Mouse (Mus musculus): Measurements from ENCODE around the gene Ddx27. TPM values are rescaled to one million over a fixed set of nuclear protein-coding genes. Genes with fewer than 3 reads are reported as not detected.

The Ddx27 gene
- polyA plus RNA-seq, 1 experiment from 2014 or later = 24.2 TPM

DNA sequence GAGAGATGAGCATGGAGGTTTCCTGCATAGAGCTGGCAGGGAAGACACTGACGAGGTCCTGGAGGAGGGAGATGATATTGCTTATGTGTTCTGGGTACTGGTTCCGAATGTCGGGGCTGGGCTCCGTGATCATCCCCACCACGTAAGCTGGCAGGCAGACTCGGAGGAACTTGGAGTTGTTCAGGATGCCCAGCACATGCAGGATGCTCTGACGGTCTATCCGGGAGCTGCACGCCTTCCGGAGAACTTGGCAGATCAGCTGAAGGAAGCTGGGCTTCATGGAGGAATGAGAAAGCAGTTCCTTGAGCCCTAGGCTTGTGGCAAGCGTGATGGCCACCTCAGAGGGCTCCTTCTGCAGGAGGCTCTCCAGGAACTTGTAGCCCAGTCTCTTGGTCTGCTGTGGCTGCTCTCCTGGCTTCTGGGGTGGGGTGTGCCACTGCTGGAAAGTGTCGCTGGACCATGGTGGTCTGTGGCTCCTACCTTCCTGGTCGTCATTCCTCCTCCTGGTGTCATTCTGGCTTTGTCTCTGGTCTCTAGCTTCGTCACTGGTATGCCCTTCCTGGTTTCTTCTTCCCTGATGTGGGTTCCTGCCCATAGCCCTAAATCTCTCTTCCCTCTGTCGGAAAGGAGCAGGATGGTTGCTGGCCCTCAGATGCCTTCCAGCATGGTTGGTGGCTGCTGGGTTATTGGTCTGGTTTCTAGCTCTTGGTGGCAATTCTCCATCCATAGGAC, 41.4 kb downstream of the Ddx27 start:
- Histone ChIP-seq H3K9ac (no peak overlapping the region), H3K27ac (no peak overlapping the region), H3K4me1 (replicated peaks) (peaks cover 32% of the 10 kb centered on the region), H3K4me3 (no peak overlapping the region), H3K4me2 (no peak overlapping the region), H3K27me3 (no peaks in the 10 kb centered on the region), H3K36me3 (peaks cover 47% of the 10 kb centered on the region), H3K9me3 (replicated peaks) (no peaks in the 10 kb centered on the region)
- ATAC-seq (replicated peaks; ENCODE audit: insufficient number of reproducible peaks, insufficient read depth, low FRiP score, low read depth) = no peak
- WGBS = 92% methylated on average over 15 of the region's 15 CpGs

DNA sequence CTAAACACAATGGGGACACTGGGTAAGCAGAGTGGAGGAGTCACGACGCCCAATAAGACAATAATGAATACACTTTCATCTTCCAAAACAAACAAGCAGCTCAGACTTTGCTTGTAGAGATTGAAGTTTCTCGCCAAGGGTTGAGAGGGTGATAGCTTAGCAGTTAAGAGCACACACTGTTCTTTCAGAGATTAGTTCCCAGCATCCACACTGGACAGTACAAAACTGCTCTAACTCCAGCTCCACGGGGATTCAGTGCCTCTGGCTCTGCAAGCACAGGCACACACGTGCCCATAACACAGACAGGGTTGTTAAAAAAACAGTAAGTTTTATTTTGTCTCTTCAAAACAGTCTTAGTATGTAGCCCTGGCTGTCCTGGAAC, 41.9 kb downstream of the Ddx27 start:
- Histone ChIP-seq H3K36me3 (peaks cover 44% of the 10 kb centered on the region), H3K9me3 (replicated peaks) (no peaks in the 10 kb centered on the region), H3K4me1 (replicated peaks) (peaks cover 38% of the 10 kb centered on the region), H3K4me2 (no peak overlapping the region), H3K27ac (no peak overlapping the region), H3K27me3 (no peaks in the 10 kb centered on the region), H3K9ac (no peak overlapping the region), H3K4me3 (no peak overlapping the region)
- no peak for ATAC-seq (replicated peaks; ENCODE audit: insufficient number of reproducible peaks, insufficient read depth, low FRiP score, low read depth)
- WGBS = 74% methylated on average over 5 of the region's 5 CpGs

DNA sequence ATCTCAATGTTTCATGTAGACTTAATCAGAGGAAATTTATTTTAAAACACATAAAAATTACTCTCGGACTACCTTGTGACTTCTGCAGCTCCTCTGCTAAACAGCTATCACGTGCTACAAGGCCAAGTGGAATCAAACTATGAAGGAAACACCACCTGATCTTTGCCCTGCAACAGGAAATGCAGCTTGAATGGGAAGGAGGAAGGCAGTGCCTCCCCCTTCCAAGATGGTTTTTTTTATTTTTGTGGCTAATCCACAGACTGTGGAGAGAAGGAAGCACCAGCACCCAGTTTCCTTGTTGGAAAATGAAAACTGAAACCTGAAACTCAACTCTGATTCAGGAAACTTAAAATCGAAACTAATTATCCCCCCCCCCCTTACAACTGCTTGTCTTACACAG, 43.2 kb downstream of the Ddx27 start:
- Histone ChIP-seq H3K27ac (peak overlapping the region; percentile 37), H3K9ac (no peak overlapping the region), H3K9me3 (replicated peaks) (no peaks in the 10 kb centered on the region), H3K27me3 (no peaks in the 10 kb centered on the region), H3K36me3 (peaks cover 44% of the 10 kb centered on the region), H3K4me3 (no peak overlapping the region), H3K4me2 (no peak overlapping the region), H3K4me1 (replicated peaks) (peaks cover 38% of the 10 kb centered on the region)
- ATAC-seq (replicated peaks; ENCODE audit: insufficient number of reproducible peaks, insufficient read depth, low FRiP score, low read depth) = no peak
- 60% methylated on average over 3 of the region's 3 CpGs for WGBS

DNA sequence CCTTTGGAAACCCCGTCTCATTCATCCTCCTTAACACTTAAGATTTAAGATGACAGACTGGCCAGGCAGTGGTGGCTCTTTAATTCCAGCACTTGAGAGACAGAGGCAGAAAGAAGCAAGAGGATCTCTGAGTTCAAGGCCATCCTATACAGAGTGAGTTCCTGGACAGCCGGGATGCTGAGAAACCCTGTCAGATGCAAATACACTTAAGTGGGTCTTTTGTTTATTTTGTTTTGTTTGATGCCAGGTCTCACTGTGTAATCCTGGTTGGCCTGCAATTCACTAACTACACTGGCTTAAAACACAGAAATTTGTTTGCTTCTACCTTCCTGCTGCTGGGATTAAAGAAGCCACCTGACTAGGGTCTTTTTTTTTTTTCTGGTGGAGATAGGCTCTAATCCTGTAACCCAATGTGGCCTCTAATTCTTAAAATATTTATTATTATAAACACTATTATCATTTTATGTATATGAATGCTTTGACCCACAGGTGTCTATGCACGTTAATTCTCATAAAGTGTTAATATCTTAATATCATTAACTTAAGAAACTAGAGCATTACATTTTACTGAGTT, 43.9 kb downstream of the Ddx27 start:
- H3K4me2 ChIP-seq = no peak overlapping the region
- peaks cover 44% of the 10 kb centered on the region for H3K36me3 ChIP-seq
- H3K4me3 ChIP-seq = no peak overlapping the region
- no peaks in the 10 kb centered on the region for H3K27me3 ChIP-seq
- no peak for ATAC-seq (replicated peaks; ENCODE audit: insufficient number of reproducible peaks, insufficient read depth, low FRiP score, low read depth)
- 0 out of 2 replicates have a peak overlapping the region, but pooled peaks have one; percentile 21 for H3K9ac ChIP-seq
- 67% methylated on average over 3 of the region's 3 CpGs for WGBS
- H3K9me3 ChIP-seq (replicated peaks) = no peaks in the 10 kb centered on the region
- H3K27ac ChIP-seq = peak overlapping the region; percentile 37
- H3K4me1 ChIP-seq (replicated peaks) = peaks cover 32% of the 10 kb centered on the region

DNA sequence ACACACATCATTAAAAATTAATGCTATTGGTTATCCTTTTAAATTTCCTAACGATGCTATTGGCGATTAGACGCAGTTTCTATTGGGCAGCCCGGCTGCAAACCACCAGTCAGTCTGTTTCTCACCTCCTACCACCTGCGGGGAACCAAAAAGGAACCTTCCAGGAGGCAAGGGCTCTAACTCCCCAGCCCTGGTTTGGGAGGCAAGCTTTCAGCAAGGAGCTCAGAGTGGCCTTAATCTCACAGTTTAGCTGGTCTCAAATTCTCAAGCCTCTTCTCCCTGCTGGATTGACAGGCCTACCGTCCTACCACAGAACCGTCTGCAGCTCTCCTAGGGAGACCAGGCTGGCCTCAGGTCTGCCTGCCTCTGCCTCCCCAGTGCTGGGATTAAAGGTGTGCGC, 44.5 kb downstream of the Ddx27 start:
- peaks cover 43% of the 10 kb centered on the region for H3K36me3 ChIP-seq
- no peak overlapping the region for H3K4me3 ChIP-seq
- H3K27ac ChIP-seq = no peak overlapping the region
- WGBS = 61% methylated on average over 8 of the region's 8 CpGs
- H3K9me3 ChIP-seq (replicated peaks) = no peaks in the 10 kb centered on the region
- H3K4me2 ChIP-seq = no peak overlapping the region
- H3K9ac ChIP-seq = no peak overlapping the region
- H3K4me1 ChIP-seq (replicated peaks) = peaks cover 31% of the 10 kb centered on the region
- no peak for ATAC-seq (replicated peaks; ENCODE audit: insufficient number of reproducible peaks, insufficient read depth, low FRiP score, low read depth)
- no peaks in the 10 kb centered on the region for H3K27me3 ChIP-seq

DNA sequence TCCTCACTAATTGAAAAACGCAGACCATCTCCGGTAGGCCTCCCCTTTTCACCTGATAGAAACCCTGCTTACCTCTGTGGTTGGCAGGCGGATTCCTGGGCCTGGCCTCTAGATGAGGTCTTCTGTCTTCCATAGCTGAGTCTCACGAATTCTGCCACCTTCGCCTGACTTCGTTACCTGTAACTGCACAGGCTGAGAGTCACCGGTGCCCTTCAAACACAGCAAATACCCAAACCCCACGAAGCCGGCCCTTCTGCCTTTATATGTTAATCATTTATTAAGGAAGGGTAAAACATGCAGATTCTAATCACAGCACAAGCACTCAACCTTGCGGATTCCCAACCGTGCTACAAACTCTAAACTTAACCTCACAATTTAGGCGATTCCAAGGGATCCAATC, 45.0 kb downstream of the Ddx27 start:
- Histone ChIP-seq H3K27me3 (no peaks in the 10 kb centered on the region), H3K4me2 (no peak overlapping the region), H3K9me3 (replicated peaks) (no peaks in the 10 kb centered on the region), H3K36me3 (peaks cover 43% of the 10 kb centered on the region), H3K9ac (no peak overlapping the region), H3K27ac (no peak overlapping the region), H3K4me1 (replicated peaks) (peaks cover 33% of the 10 kb centered on the region), H3K4me3 (no peak overlapping the region)
- WGBS = 75% methylated on average over 12 of the region's 12 CpGs
- ATAC-seq (replicated peaks; ENCODE audit: insufficient number of reproducible peaks, insufficient read depth, low FRiP score, low read depth) = no peak

DNA sequence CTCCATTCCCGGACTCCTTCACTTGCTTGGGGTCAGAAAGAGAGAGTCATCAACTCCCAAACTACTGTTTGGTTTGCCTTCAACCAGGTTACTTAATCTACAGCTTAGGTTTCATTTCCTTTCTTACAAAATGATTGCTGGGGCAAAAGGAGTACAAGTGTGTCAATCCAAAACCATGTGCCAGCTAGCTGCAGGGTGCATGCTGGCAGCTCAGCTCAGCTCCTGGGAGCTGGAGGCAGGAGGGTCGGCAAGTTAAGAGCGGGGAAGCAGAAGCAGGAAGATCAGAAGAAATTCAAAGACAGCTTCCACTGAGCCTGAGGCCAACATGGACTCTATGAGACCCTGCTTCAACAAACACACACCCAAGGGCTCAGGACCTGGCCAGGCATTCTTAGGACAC, 45.4 kb downstream of the Ddx27 start:
- 68% methylated on average over 3 of the region's 3 CpGs for WGBS
- no peak for ATAC-seq (replicated peaks; ENCODE audit: insufficient number of reproducible peaks, insufficient read depth, low FRiP score, low read depth)
- Histone ChIP-seq H3K27ac (0 out of 2 replicates have a peak overlapping the region, but pooled peaks have one; percentile 35), H3K27me3 (no peaks in the 10 kb centered on the region), H3K9me3 (replicated peaks) (no peaks in the 10 kb centered on the region), H3K36me3 (peaks cover 43% of the 10 kb centered on the region), H3K4me2 (peak overlapping the region; percentile 30), H3K9ac (no peak overlapping the region; the same call in 1 of the 2 replicates), H3K4me1 (replicated peaks) (peaks cover 34% of the 10 kb centered on the region), H3K4me3 (no peak overlapping the region)

DNA sequence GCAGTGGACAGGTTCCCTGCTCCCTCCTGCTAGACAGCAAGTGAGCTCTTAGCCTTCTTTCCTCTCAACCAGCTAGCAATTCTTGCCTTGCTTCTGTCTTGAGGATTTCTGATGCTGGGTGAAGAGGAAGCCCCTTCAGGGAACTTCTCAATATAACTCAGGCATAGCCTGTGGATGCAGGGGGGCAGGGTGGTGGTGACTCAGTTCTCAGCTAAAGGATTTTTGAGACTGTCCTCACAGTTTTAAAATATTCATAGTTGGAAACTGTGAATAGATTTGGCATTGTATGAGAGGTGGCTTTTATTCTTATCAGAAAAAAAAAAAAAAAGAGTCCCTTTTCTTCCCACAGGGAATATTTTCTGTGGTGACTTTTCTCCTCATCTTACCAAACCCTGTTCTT, 45.8 kb downstream of the Ddx27 start:
- Histone ChIP-seq H3K4me1 (replicated peaks) (peaks cover 32% of the 10 kb centered on the region), H3K4me3 (no peak overlapping the region), H3K9me3 (replicated peaks) (no peaks in the 10 kb centered on the region), H3K4me2 (peak overlapping the region; percentile 30), H3K27me3 (no peaks in the 10 kb centered on the region), H3K9ac (no peak overlapping the region; the same call in 1 of the 2 replicates), H3K27ac (0 out of 2 replicates have a peak overlapping the region, but pooled peaks have one; percentile 35), H3K36me3 (peaks cover 43% of the 10 kb centered on the region)
- ATAC-seq (replicated peaks; ENCODE audit: insufficient number of reproducible peaks, insufficient read depth, low FRiP score, low read depth) = no peak

DNA sequence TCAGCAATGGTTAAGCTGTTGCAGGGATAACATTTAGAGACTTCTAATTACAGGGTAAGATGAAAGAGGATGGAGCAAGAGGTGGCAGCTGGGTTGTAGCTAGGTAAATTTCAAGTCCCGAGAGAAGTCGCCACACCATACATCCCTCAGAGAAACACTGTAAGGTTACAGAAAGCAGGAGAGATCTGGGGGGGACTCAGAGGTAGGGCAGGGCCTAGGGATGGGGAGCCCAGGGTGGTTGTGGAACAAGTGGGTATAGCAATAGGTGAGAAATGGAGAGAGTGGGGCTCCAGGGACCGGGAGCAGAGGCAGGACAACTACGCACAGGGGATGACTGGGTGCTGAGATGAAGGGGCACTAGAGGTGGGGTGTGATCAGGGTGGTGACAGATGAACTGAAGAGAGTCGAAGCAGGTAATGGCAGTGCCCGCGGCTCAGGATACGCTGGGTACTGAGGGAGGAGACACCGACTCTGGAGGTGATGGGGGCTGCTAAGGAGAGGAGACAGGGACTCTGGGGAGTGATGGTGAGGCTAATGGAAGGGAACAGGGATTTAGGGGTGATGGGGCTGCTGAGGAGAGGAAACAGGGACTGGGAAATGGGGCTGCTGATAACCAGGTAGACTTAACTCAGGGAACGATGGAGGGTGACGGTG, 46.5 kb downstream of the Ddx27 start:
- Histone ChIP-seq H3K27ac (no peak overlapping the region), H3K9me3 (replicated peaks) (no peaks in the 10 kb centered on the region), H3K27me3 (no peaks in the 10 kb centered on the region), H3K4me3 (peak overlapping the region; percentile 77), H3K36me3 (peaks cover 42% of the 10 kb centered on the region), H3K4me2 (peak overlapping the region; percentile 85), H3K4me1 (replicated peaks) (peaks cover 31% of the 10 kb centered on the region), H3K9ac (peak overlapping the region; percentile 91)
- no peak for ATAC-seq (replicated peaks; ENCODE audit: insufficient number of reproducible peaks, insufficient read depth, low FRiP score, low read depth)
- WGBS = 16% methylated on average over 11 of the region's 11 CpGs

DNA sequence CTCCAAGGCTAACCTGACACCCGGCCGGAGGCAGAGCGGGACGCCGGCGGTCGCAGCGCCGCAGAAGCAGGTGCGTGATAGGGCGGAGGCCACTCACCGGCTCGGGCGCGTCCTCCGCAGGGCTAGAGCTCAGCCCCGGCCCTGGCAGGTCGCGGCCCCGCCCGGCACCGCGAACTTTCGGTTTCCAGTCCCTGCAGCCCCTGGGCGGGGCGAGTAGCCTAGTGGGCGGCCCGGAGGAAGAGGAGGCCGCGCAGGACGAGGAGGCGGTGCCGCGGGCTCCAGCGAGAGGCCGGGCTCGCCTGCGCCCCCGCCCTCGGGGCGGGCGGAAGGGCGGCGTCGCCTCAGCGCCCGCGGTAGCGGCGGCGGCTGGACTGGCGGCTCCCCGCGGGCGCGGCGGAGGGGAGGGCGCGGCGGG, 47.5 kb downstream of the Ddx27 start:
- Histone ChIP-seq H3K27me3 (no peaks in the 10 kb centered on the region), H3K36me3 (peaks cover 33% of the 10 kb centered on the region), H3K27ac (peak overlapping the region; percentile 97), H3K9me3 (replicated peaks) (no peaks in the 10 kb centered on the region), H3K4me2 (peak overlapping the region; percentile 85), H3K9ac (peak overlapping the region; percentile 91), H3K4me3 (peak overlapping the region; percentile 77), H3K4me1 (replicated peaks) (peaks cover 31% of the 10 kb centered on the region)
- WGBS = under 1% methylated on average over 50 of the region's 60 CpGs
- ATAC-seq (replicated peaks; ENCODE audit: insufficient number of reproducible peaks, insufficient read depth, low FRiP score, low read depth) = peak; percentile 91

DNA sequence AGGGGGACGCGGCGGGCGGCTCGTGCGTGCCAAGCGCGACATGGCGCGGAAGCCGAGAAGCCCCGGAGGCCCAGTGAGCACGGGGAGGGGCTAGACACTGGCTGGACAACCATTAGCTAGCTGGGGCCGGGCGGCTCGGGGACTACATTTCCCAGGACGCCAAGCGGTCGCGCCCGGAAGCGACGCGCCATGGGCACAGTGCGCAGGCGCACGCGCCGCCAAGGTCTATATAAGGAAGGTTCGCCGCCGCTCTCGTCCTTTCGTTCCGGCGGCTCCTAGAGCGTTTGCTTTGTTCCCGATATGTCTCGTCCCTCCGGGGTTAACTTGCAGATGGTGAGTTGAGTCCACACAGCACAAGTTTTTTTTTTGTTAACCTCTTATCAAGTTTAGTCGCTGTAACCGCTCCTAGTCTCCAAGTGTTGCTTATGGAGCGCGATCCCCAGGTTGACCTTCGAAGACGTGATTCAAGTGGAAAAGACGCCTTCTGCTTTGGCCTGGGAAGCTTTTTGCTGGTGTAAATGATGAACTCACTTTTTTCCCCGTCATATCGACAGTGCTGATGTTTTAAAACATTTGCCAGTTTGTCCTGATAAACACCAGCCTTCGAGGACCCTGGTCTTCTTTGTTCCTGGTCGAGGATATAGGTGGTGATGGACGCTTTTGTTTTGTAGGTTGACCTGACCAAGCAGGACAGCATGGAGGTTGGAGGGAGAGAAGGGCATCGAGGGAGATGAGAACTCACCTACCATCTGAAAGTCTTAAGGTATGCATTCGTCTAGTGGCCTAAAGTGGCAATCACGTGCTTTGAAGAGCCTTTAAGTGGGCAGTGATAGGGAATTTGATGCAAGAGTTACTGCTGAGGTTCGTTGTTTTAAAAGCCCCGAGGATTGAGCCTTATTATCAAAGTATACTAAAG, 48.2 kb downstream of the Ddx27 start, which contains the start of gene Znfx1:
Gene Znfx1 (minus strand): TSS at position 51 of the 916 bp plus-strand sequence.
- H3K27ac ChIP-seq = peak within 1 kb of the TSS; percentile 97
- peak within 1 kb of the TSS; percentile 77 for H3K4me3 ChIP-seq
- no peaks in the 10 kb centered on the region for H3K9me3 ChIP-seq (replicated peaks)
- H3K4me1 ChIP-seq (replicated peaks) = peaks cover 31% of the 10 kb centered on the region
- H3K27me3 ChIP-seq = no peaks in the 10 kb centered on the region
- peak; percentile 93 for ATAC-seq (replicated peaks; ENCODE audit: insufficient number of reproducible peaks, insufficient read depth, low FRiP score, low read depth)
- H3K4me2 ChIP-seq = peak within 1 kb of the TSS; percentile 85
- under 1% methylated on average over 57 of the region's 57 CpGs for whole genome bisulfite sequencing
- H3K36me3 ChIP-seq = peaks cover 28% of the 10 kb centered on the region
- H3K9ac ChIP-seq = peak within 1 kb of the TSS; percentile 91
